Mouse (Mus musculus): ENCODE measurements around the gene Slc22a15.
"Not testable (repeated sequence)": the region's sequence is repeated elsewhere in the genome, so short reads cannot be mapped to it uniquely, and the experiment has no call there.

Gene Slc22a15

DNA sequence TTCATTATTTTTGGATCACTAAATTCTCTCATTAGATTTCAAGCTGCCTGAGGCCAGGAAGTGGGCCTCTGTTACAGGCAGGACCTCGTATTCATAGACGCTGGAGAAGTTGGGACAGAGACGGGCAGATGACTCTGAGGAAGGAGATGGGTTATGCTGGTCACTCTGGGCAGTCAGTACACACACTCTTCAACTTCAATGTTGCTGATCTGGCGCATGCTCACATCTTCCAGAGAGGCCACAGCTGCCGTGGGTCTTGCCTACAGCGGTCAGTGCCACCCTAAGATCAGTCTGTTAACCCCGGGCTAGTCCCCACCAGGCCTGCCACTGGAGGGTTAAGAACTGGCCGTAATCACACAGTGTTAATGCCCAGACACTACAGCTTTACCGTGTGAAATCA, 52.3 kb downstream of the Slc22a15 start:
- no peak for DNase-seq (ENCODE audit: low read depth in 1 of 2, low spot score in 2 of 2)

DNA sequence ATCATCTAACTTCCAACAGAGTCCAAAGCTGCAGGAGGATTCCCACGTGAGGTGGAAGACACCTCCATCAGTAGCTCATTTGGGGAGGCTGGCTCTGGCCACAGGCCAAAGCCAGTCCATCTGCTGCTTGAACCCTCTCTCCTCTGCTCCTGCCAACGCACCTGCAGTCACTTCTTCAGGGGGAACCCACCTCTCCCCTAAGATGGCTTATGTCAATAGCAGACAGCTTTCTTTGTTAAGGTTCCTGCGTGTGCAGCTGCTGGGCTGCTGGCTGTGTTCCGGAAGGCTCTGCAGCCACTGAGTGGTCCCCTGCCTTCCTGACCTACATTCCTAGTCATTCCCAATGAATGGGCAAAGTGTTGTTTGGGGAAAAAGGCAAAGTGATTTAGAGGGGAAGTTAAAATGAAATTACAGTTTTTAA, 57.2 kb downstream of the Slc22a15 start:
- no peak for DNase-seq (ENCODE audit: low read depth in 1 of 2, low spot score in 2 of 2)

DNA sequence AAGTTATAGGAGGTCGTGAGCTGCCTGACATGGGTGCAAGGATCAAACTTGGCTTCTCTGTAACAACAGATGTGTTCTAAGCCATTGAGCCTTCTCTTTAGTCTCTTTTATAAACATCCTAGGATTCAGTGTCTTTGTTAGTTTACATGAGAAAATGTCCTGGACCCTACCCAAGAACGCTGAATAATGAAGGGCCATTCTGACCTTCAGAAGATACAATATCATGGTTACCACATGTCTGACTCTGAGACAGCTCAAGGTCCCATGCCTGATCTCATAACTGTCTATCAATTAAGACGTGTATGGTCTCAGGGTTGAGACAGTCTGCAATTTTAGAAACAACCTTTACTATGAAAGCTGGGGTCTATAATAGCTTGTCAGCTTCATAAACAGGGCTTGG, 62.4 kb downstream of the Slc22a15 start:
- no peak for DNase-seq (ENCODE audit: low read depth in 1 of 2, low spot score in 2 of 2)

DNA sequence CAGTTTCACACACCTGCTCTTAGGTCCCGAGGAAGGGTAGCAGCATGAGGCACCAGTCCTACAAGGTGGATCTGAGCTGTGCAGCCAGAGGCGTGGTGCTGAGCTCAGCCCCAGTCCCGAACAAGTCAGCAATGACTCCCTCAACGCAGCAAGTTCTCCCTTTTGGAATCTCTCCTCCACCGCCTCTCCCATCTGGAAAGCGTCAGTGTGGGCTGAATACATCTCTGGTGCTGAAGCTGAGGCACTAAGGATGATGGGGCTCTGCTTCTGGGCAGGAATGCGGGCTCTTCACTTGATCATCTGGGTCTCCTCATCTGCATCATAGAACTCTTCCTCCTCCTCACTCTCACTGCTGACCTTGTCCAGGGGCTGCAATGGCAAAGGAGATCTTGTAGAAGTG, 64.1 kb downstream of the Slc22a15 start:
- DNase-seq (ENCODE audit: low read depth in 1 of 2, low spot score in 2 of 2) = no peak

DNA sequence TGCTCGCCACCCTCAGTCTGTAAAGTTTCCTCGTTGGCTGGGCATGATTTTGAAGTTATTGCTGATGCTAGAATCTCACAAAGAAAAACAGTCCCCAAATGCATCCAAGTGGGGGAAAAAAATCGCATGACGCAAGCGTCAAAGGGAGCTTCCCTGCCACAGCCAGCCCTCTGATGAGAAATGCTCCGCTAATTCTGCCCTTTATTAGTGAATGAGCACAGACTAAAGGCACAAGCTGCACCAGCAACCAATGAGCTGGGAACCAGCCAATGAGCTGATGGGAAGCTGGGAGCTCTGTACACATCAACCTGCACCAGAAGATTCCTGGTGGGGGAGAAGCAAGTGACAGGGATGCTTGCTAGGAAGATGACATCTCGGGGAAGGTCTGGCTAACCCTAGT, 64.5 kb downstream of the Slc22a15 start:
- no peak for DNase-seq (ENCODE audit: low read depth in 1 of 2, low spot score in 2 of 2)

DNA sequence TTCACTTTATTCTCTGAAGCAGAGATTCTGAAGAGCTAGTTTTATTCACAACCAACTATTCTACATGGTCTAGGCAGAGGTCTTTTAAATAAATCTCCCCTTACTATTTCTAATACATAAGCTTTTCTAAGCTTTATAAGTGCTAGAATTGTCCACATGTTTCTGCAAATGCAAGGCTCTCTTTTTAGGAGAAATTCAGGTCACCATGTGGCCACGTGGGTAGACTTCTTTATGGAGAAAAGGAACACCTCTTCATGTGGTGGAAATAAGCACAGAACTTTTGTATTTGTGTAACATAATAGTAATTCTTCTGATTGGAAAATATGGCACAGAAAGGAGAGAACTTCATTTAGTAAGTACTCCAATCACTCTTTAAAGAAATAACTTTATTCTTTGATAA, 70.2 kb downstream of the Slc22a15 start:
- no peak for DNase-seq (ENCODE audit: low read depth in 1 of 2, low spot score in 2 of 2)

DNA sequence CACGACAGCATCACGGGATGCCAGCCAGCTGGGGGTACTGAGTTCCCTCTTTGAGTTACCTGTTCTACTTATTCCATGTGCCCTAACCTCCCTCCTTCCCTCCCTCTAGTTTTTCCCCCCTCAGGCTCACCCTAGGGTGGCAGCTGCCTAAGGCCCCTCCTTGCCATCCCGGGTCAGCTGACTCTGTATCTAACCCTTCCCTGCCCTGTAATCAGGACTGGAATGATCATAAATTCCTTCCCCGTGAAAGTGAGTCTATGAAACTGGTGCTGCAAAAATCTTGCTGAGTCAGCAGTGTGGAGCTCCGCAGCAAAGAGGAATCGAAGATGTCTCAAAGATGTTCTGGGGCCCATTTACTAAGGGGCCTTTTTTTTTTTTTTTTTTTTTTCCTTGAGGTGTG, 72.9 kb downstream of the Slc22a15 start:
- no peak for DNase-seq (ENCODE audit: low read depth in 1 of 2, low spot score in 2 of 2)

DNA sequence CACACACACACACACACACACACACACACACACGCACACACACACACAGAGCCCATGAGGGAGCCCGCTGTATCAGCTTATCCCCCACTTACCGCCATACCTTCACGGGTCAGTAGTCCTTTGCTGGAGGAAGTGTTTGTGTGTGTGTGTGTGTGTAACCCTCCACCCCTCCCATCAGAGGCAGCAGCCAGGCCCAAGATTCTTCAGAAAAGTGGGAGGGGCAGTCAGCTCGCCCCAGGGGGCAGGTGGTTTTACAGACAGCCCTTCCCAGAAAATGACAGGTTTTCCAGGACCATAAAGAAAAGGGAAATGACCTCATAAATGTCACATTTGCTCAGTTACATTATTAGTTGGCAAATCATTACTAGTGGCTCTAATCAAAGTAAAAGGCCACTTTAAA, 75.4 kb downstream of the Slc22a15 start, which contains the start of gene Mab21l3:
Mab21l3 (minus strand) TSS at position 144 of the 400 bp plus-strand sequence.
- no peak for DNase-seq (ENCODE audit: low read depth in 1 of 2, low spot score in 2 of 2)

DNA sequence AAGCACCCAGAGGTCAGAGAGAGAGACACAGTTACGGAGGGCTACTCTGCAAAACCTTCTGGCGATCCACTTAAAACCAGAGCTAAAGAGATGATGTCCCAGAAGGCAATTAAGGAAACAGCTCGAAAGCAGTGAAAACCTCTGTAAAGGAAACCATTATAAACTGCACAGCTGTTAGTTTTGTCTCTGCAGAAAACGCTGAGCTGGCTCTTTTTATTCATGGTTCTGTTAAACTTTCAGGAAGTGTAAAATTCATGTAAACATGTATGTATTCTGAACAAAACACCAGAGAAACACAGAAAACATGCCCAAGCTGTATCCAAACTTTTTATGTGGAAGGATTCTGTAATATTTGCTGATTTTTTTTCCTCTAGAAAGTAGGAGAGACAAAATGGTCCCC, 78.2 kb downstream of the Slc22a15 start:
- DNase-seq (ENCODE audit: low read depth in 1 of 2, low spot score in 2 of 2) = no peak

DNA sequence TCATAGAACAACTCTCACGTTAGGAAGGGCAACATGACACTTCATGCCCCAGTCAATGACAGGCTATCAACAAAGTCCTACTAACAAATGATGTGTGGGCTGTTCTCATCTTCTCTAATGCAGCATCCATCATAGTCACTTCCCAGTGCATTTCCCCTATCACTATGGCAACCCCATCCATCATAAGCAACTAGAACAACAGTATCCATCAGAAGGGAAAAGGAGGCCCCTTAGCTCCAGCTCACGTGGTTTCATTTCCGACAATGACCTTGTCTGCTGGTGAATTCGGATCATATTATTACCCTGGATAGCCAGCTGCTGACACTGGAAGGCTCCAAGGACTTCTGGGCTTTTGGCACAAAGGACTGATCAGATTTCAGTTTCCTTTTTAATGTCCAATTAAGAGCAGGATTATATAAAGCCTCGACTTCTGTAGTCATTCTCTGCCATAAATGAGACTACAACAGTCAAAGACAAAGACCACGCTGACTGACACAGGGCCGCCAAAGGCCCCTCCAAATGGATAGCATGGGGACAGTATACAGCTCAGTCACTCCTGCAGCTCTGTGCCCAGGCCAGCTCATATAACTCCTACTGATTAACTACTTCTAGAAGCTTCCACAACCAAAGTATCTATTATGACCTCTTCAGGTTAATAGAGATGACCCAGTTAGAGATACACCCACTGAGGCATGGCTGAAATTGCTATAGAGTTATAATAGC, 81.7 kb downstream of the Slc22a15 start:
- DNase-seq (ENCODE audit: low read depth in 1 of 2, low spot score in 2 of 2) = no peak

DNA sequence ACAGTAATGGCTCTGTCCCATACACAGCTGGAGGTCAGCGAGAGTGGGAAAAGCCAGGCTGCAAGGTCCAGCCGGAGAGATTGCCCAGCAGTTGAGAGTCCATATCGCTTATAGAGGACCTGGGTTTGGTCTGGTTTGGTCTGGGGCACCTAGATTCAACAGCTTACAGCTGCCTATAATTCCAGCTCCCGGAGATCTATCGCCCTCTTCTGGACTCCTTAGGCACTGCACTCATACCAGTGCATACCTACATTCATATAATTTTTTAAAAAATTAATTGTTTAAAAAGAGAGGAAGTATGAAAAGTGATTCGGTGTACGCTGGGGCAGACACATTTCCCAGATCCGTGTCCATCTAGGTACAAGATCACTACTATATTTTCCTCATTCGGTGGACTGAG, 84.9 kb downstream of the Slc22a15 start:
- DNase-seq (ENCODE audit: low read depth in 1 of 2, low spot score in 2 of 2) = no peak

DNA sequence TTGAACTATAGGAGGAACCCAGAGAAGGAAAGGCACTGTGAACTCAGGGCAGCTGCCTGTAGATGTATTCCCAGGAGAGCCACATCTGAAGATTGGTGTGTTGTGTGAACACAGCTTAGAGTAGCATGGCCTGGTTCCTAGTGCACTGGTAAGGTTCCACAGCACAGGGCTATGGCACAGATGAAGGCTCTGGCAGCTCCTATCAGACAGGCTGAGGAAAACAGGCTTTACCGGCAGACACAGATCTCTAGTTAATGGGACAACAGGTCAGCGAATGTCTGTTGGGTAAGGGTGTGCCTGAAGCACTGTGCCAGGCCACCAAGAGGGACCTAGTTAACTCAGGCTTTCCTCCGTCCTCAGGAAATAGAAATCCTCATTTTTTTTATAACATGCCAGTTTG, 87.3 kb downstream of the Slc22a15 start:
- no peak for DNase-seq (ENCODE audit: low read depth in 1 of 2, low spot score in 2 of 2)

DNA sequence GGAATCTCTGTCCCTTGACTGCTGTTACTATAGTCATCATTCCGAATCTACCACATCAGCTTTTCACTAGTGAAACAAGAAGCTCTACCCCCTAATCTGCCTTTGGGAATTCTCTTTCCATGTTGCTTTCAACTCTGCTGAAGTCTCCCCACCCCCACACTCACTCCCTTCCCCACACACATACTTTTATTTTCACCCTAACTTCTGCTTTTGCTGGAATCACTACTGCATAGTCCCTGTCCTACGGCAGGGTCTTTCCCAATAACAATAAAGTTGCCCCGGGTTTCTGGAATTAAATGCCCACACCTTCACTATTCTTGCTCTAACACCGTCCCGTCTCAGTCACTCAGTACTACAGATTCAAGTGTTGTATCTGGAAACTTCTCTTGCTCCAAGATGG, 87.7 kb downstream of the Slc22a15 start:
- DNase-seq (ENCODE audit: low read depth in 1 of 2, low spot score in 2 of 2) = no peak

DNA sequence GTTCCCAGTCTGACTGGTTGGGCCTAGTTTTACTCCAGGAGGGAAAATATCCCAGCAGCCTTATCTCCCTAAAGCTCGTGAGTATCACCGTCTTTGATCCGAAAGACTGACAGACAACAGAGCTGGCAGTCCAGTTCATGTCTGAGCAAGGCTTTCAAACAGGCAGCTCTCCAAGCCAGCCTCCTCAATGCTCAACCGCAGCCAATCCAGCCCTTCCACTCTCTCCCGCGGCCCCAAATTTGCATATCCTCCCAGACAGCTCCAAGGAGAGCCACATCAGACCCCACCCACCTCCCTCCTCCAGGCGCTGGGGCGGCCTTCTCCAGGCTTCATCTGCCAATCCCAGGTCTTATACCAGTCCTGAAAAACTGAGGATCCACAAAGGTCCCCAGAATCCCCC, 88.2 kb downstream of the Slc22a15 start:
- no peak for DNase-seq (ENCODE audit: low read depth in 1 of 2, low spot score in 2 of 2)

DNA sequence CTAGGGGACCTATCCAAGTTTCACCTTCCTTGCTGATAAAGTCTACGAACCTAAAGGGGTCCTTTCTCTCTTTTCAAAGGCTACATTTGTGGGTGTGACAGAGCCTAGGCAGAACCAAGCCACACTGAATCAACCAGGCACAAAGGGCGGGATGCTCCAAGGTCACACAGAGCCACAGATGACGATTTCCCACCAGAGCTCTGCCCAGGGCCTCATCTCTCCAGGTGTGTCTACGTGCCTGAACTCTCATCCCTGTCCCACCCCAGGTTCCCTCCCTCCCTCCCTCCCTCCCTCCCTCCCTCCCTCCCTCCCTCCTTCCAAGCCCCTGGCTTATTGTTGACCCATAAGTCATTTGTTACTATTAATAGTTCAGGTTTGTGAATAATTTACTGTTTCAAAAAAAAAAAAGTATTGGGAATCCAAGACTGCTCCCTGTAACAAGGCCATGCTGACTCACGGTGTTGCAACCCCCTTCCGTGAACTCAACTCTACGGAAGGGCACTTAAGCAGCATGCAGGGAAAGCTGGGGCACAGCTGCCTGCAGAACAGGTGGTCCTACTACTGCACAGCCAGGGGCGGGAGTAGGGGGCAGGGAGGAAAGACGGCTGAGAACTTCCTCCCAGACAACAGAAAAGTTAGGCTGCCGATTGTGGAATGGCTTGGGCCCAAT, 92.9 kb downstream of the Slc22a15 start:
- no peak for DNase-seq (ENCODE audit: low read depth in 1 of 2, low spot score in 2 of 2)

DNA sequence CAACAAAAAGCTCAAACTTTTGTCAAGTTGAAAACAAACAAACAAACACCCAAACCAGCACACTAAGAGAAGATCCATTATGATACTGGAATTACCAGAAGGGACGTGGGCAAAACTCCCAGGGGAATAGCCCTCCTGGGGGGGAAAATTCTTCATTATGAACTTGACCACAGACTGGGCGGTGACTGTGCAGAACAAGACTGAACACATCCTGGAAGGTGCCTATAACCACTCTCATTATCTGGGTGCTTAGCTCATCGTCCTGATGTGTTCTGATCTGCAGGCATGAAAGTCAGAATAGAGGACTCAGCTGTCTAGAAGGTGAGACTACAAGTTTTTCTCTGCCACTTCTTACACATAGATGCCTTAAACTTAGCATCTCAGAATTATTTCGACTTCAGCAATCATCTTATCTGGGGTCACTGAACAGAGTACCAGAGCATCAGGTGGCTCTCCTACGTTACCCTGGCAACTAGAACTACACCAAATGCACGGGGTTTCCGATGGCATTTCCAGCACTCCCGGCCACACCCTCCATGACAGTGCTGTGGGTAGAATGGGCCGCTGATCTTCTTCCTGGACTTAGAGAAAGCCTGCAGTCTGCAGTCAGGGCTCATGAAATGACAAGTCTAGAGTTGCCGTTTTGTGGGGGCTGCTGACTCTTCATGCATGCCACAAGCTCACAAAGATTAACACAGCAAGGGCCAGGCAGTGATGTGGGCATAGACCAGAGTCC, 94.2 kb downstream of the Slc22a15 start:
- no peak for DNase-seq (ENCODE audit: low read depth in 1 of 2, low spot score in 2 of 2)

DNA sequence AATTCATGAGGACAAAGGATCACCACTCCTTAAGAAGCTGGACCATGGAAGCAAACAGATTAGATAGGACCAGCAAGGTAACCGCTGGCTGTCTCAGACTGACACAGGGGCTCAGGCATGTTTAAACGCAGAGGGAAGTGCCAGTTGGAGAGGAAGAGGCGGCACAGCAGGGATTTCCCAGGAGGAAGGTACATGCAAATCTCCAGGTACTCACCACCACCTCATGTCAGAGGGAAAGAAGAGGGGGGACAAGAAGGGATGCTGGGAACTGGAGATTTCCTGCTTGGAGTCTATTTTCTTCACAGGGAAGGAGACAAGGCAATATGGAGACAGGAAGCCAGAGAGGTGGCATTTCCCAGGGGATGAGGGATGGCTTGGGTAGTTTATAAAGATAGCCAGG, 95.7 kb downstream of the Slc22a15 start:
- no peak for DNase-seq (ENCODE audit: low read depth in 1 of 2, low spot score in 2 of 2)

DNA sequence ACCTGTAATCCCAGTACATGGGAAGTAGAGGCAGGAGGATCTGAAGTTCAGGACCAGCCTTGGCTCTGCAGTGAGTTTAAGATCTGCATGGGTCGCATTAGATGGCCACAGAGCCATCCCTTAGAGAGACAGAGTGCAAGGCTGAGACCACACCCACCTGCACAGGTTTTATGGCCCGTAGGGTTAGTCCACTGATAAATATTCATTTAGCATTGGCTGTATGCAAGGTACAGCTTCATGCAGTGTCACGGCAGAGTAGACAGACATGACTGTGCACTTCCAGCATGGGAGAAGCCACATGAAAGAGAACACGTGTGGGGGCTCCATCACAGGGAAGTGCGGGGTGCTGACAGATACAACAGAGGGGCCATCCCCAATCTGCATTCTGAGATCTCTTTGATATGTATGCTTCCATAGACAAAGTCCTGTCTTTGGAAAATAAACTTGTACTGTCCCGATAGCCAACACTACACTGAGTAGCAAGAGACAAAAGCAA, 97.0 kb downstream of the Slc22a15 start:
- no peak for DNase-seq (ENCODE audit: low read depth in 1 of 2, low spot score in 2 of 2)

DNA sequence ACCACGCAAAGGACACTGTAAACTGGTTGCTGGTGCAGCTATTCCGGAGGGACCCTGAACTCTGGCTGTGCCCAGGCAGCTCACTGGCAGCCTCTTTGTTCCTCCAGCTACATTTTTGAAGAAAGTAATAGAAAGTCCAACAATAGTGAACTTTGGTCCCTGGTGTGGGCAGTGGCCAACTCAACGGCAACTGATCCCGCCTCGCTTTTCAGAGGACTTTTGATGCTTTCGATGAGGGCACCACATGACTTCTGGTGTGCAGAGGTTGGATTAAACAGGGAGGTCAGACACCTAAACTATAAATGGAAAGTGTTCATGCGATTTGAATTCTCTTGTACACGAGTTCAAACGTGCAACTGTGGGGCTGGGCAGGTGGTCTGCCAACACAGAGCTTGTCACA, 99.9 kb downstream of the Slc22a15 start:
- no peak for DNase-seq (ENCODE audit: low read depth in 1 of 2, low spot score in 2 of 2)

DNA sequence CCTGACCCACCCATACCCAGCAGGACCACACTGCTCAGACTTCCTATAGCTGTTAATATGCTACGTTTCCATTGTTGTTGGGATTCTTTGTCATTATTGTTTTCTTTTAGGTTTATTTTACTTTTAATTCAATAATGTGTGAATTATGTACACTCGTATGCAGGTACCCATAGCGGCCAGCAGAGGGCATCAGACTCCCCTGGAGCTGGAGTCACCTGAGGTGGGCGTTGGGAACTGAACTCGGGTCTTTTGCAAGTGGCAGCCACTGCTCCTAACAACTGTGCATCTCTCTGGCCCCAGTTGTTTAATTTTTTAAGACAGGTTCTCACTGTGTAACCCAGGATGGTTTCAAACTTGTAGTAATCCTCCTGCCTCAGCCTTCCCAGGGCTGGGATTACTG, 102.2 kb downstream of the Slc22a15 start:
- no peak for DNase-seq (ENCODE audit: low read depth in 1 of 2, low spot score in 2 of 2)

DNA sequence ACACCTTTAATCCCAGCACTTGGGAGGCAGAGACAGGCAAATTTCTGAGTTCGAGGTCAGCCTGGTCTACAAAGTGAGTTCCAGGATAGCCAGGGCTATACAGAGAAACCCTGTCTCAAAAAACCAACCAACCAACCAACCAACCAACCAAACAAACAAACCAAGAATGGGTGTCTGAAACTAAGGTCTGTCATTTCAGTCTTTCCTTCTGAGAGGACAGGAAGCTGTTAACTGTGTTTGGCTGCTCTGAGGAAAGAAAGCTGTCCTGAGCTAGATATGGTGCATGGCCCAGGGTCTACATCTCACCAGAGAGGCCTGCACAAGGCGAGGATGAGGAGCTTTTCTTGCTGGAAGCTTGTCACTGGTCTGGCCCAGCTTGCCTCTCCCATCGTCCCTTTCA, 103.5 kb downstream of the Slc22a15 start:
- DNase-seq (ENCODE audit: low read depth in 1 of 2, low spot score in 2 of 2) = not testable (repeated sequence)

DNA sequence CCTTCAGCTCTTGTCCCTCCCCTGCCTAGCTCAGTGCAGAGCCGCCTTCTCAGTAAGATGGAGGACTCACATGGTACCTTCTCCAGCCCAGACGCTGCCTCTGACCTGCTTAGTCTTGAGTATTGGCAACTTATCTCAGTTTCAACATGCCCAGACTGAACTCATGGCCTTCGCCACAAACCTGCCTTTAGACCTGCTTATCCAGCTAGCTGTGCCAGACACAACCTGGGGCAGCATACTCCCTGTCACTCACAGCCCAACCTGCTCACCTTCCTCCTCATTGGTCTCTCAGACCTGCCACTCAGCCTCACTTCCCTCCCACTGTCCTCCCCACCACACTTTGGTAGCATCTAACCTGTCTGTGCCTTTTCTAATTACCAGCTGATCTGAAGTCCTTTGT, 108.2 kb downstream of the Slc22a15 start:
- no peak for DNase-seq (ENCODE audit: low read depth in 1 of 2, low spot score in 2 of 2)
